Mouse (Mus musculus): ENCODE data around the gene Akap2. TPM values are rescaled to one million over a fixed set of nuclear protein-coding genes. Genes with fewer than 3 reads are reported as not detected.

The Akap2 gene
- polyA plus RNA-seq, 1 experiment from 2014 or later, result 99.3 TPM

- CTCF ChIA-PET, result interaction anchor here (1.0 kb wide), 1 partner anchor 16 kb away, joined by 3 read pairs; no protein-coding TSS in a partner anchor
- in situ Hi-C loops (cut with MboI; ENCODE audit: low pct_unique_long_range_greater_than_20kb), result no loop called here
- H3K27me3 ChIP-seq, result no peaks in the 10 kb centered on the region
- no peak for TF ChIP-seq CTCF (IDR thresholded peaks at IDR 0.05)
- DNase-seq (ENCODE audit: low read depth, low spot score), result peak; percentile 63
- POLR2A ChIA-PET, result no interaction called here
- no peak for ATAC-seq
These were observed 112.3 kb downstream of the Akap2 start for GRCm38 (mm10) chr4:57829740-57830139.

GRCm38 (mm10) chr4:57832318-57832717, 114.9 kb downstream of the Akap2 start:
- CTCF ChIA-PET, result no interaction called here
- in situ Hi-C loops (cut with MboI; ENCODE audit: low pct_unique_long_range_greater_than_20kb), result no loop called here

GRCm38 (mm10) chr4:57833060-57833459, 115.6 kb downstream of the Akap2 start:
- no peak for TF ChIP-seq CTCF (IDR thresholded peaks at IDR 0.05)
- CTCF ChIA-PET, result no interaction called here

More at GRCm38 (mm10) chr4:57832318-57832717, 114.9 kb downstream of the Akap2 start:
- POLR2A ChIA-PET, result interaction anchor here (0.6 to 0.7 kb wide), 2 partner anchors 67 to 69 kb away, joined by 3 read pairs; no protein-coding TSS in a partner anchor
- no peak for ATAC-seq
- no peak for DNase-seq (ENCODE audit: low read depth, low spot score)
- TF ChIP-seq CTCF (IDR thresholded peaks at IDR 0.05), result no peak
- no peaks in the 10 kb centered on the region for H3K27me3 ChIP-seq

GRCm38 (mm10) chr4:57834141-57834540, 116.7 kb downstream of the Akap2 start:
- CTCF ChIA-PET, result no interaction called here
- no peak for TF ChIP-seq CTCF (IDR thresholded peaks at IDR 0.05)
- DNase-seq (ENCODE audit: low read depth, low spot score) (no peak), ATAC-seq (no peak)
- in situ Hi-C loops (cut with MboI; ENCODE audit: low pct_unique_long_range_greater_than_20kb), result no loop called here
- H3K27me3 ChIP-seq, result no peaks in the 10 kb centered on the region
- POLR2A ChIA-PET, result no interaction called here

More at GRCm38 (mm10) chr4:57833060-57833459, 115.6 kb downstream of the Akap2 start:
- ATAC-seq, result no peak
- in situ Hi-C loops (cut with MboI; ENCODE audit: low pct_unique_long_range_greater_than_20kb), result no loop called here
- POLR2A ChIA-PET, result interaction anchor here (0.7 kb wide), 1 partner anchor 68 kb away, joined by 3 read pairs; no protein-coding TSS in a partner anchor
- no peaks in the 10 kb centered on the region for H3K27me3 ChIP-seq
- no peak for DNase-seq (ENCODE audit: low read depth, low spot score)

GRCm38 (mm10) chr4:57837089-57837488, 119.6 kb downstream of the Akap2 start:
- H3K27me3 ChIP-seq, result no peaks in the 10 kb centered on the region
- in situ Hi-C loops (cut with MboI; ENCODE audit: low pct_unique_long_range_greater_than_20kb), result loop anchor here (5.0 kb wide), 1 partner anchor 35 kb away; no protein-coding TSS in a partner anchor
- CTCF ChIA-PET, result no interaction called here
- DNase-seq (ENCODE audit: low read depth, low spot score) (no peak), ATAC-seq (no peak)
- POLR2A ChIA-PET, result no interaction called here
- no peak for TF ChIP-seq CTCF (IDR thresholded peaks at IDR 0.05)

- H3K27me3 ChIP-seq, result no peaks in the 10 kb centered on the region
- in situ Hi-C loops (cut with MboI; ENCODE audit: low pct_unique_long_range_greater_than_20kb), result loop anchor here (5.0 kb wide), 1 partner anchor 37 kb away; no protein-coding TSS in a partner anchor
- peak; percentile 86 for DNase-seq (ENCODE audit: low read depth, low spot score)
- POLR2A ChIA-PET, result interaction anchor here (0.6 kb wide), 1 partner anchor 58 kb away, joined by 3 read pairs; no protein-coding TSS in a partner anchor
- CTCF ChIA-PET, result no interaction called here
- no peak for TF ChIP-seq CTCF (IDR thresholded peaks at IDR 0.05)
- peak; percentile 65 for ATAC-seq
These were observed 121.9 kb downstream of the Akap2 start for GRCm38 (mm10) chr4:57839343-57839742.

- no peak for TF ChIP-seq CTCF (IDR thresholded peaks at IDR 0.05)
- in situ Hi-C loops (cut with MboI; ENCODE audit: low pct_unique_long_range_greater_than_20kb), result no loop called here
- DNase-seq (ENCODE audit: low read depth, low spot score), result no peak
- POLR2A ChIA-PET, result no interaction called here
- CTCF ChIA-PET, result no interaction called here
- H3K27me3 ChIP-seq, result no peaks in the 10 kb centered on the region
- ATAC-seq, result no peak
These were observed 124.5 kb downstream of the Akap2 start for GRCm38 (mm10) chr4:57841911-57842310.

GRCm38 (mm10) chr4:57842472-57843305, 125.2 kb downstream of the Akap2 start:
- ChIA-PET CTCF (no interaction called here), POLR2A (no interaction called here)
- in situ Hi-C loops (cut with MboI; ENCODE audit: low pct_unique_long_range_greater_than_20kb), result no loop called here
- DNase-seq (ENCODE audit: low read depth, low spot score) (no peak), ATAC-seq (no peak)
- TF ChIP-seq CTCF (IDR thresholded peaks at IDR 0.05), result no peak
- no peaks in the 10 kb centered on the region for H3K27me3 ChIP-seq

- in situ Hi-C loops (cut with MboI; ENCODE audit: low pct_unique_long_range_greater_than_20kb), result no loop called here
- no peaks in the 10 kb centered on the region for H3K27me3 ChIP-seq
- no peak for TF ChIP-seq CTCF (IDR thresholded peaks at IDR 0.05)
- DNase-seq (ENCODE audit: low read depth, low spot score), result peak; percentile 55
- ATAC-seq, result peak; percentile 75
- ChIA-PET CTCF (interaction anchor here (1.6 kb wide), 1 partner anchor 15 kb away, joined by 3 read pairs; no protein-coding TSS in a partner anchor), POLR2A (interaction anchor here (0.6 kb wide), 1 partner anchor 823 kb away, joined by 5 read pairs; no protein-coding TSS in a partner anchor)
These were observed 127.6 kb downstream of the Akap2 start for GRCm38 (mm10) chr4:57845031-57845431.

GRCm38 (mm10) chr4:57845541-57846210, 128.2 kb downstream of the Akap2 start:
- no peak for TF ChIP-seq CTCF (IDR thresholded peaks at IDR 0.05)
- ATAC-seq (no peak), DNase-seq (ENCODE audit: low read depth, low spot score) (no peak)
- ChIA-PET POLR2A (interaction anchor here (0.5 to 1.1 kb wide), 5 partner anchors 10 to 1346 kb away, joined by 3 to 5 read pairs (median 3); no protein-coding TSS in a partner anchor), CTCF (interaction anchor here (1.2 to 1.6 kb wide), 2 partner anchors 16 to 42 kb away, joined by 3 read pairs; no protein-coding TSS in a partner anchor)
- in situ Hi-C loops (cut with MboI; ENCODE audit: low pct_unique_long_range_greater_than_20kb), result no loop called here
- no peaks in the 10 kb centered on the region for H3K27me3 ChIP-seq

Measured in Patski (cell line).